ENCODE assay signal across 23 mouse cellular contexts in the genomic region with DNA sequence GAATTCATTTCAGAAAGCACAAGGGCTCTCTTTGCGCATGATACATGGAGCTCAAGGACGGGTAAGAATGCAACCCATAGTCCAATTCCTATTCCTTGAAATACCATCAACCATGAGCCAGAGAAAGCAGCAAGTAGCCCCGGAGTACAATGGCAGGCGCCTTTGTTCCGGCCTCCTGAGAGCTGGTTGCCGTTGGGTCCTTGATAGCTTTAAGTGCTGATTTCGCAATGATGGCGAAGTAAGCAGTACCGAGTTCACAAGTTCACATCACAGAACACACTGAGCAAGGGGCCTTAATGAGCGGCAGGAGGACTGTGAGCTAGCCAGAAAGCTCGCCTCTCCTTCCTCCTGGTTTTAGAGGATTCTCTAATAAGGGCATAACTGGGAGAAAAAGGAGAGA.
A peak's percentile ranks its signal among the peaks of the same experiment; 100 is the strongest.
DNase-seq lines count a peak whose midpoint lies in the region; ATAC-seq and TF ChIP-seq lines count a peak whose summit lies in the region.
"Had no signal": no experiment of that assay in that cellular context is flagged by ENCODE, and none has a peak within 500 bp of the region (broad histone marks: within the 10 kb centered on the region; RNA-seq: fewer than 3 reads in every experiment).

No protein-coding gene starts in this region.

- no peak for ATAC-seq in limb, embryonic 13.5 days (ENCODE audit: low FRiP score, low read depth)
- peak; percentile 88 for ATAC-seq in lung, postnatal 0 days
- no peak for ATAC-seq in hindbrain, embryonic 11.5 days (ENCODE audit: low FRiP score)
- ATAC-seq: CD4-positive, CD25-positive, alpha-beta regulatory T cell, adult 4 months; forebrain, embryonic 15.5 days; hindbrain, embryonic 16.5 days had no signal

- H3K4me1 ChIP-seq in limb, embryonic 13.5 days, result peaks cover 17% of the 10 kb centered on the region; the same call in 1 of the 2 replicates
- no peaks in the 10 kb centered on the region; the same call in 1 of the 2 replicates for H3K4me1 ChIP-seq in lung, postnatal 0 days (ENCODE audit: insufficient read depth, low read depth, low read length)
- no peaks in the 10 kb centered on the region for H3K4me1 ChIP-seq in hindbrain, embryonic 11.5 days (replicated peaks; ENCODE audit: control insufficient read depth, insufficient read depth, low read length)

- 58% methylated on average over 11 of the region's 11 CpGs for WGBS in limb, embryonic 13.5 days
- WGBS in lung, postnatal 0 days, result 48% methylated on average over 11 of the region's 11 CpGs
- 82% methylated on average over 11 of the region's 11 CpGs for WGBS in hindbrain, embryonic 11.5 days

- TF ChIP-seq CTCF in lung, postnatal 0 days (IDR thresholded peaks at IDR 0.05), result no peak

- 0 out of 2 replicates have a peak overlapping the region, but pooled peaks have one; percentile 2 for H3K9ac ChIP-seq in limb, embryonic 13.5 days
- H3K9ac ChIP-seq in lung, postnatal 0 days (replicated peaks; ENCODE audit: low read depth), result no peak overlapping the region
- H3K9ac ChIP-seq in hindbrain, embryonic 11.5 days (ENCODE audit: low read depth, low read length), result no peak overlapping the region
- H3K9ac ChIP-seq: forebrain, embryonic 15.5 days; heart, embryonic 15.5 days; kidney, embryonic 15.5 days had no signal

- intact Hi-C loops in heart, postnatal 10 days (cut with DNase I), result no loop called here

- no peak overlapping the region for H3K27ac ChIP-seq in limb, embryonic 13.5 days
- no peak overlapping the region for H3K27ac ChIP-seq in lung, postnatal 0 days (ENCODE audit: low read length)
- no peak overlapping the region for H3K27ac ChIP-seq in hindbrain, embryonic 11.5 days (ENCODE audit: low read depth, low read length)
- H3K27ac ChIP-seq: embryonic facial prominence, embryonic 10.5 days; forebrain, embryonic 15.5 days; heart, embryonic 15.5 days; kidney, embryonic 15.5 days had no signal

- no peaks in the 10 kb centered on the region for H3K9me3 ChIP-seq in limb, embryonic 13.5 days
- no peaks in the 10 kb centered on the region for H3K9me3 ChIP-seq in lung, postnatal 0 days (ENCODE audit: low read length)
- H3K9me3 ChIP-seq in hindbrain, embryonic 11.5 days (ENCODE audit: control insufficient read depth, low read length), result no peaks in the 10 kb centered on the region
- H3K9me3 ChIP-seq: embryonic facial prominence, embryonic 10.5 days; forebrain, embryonic 15.5 days; heart, embryonic 15.5 days; kidney, embryonic 15.5 days had no signal

- TF ChIP-seq EP300 in lung, postnatal 0 days (IDR thresholded peaks at IDR 0.05), result 0 out of 2 replicates have a peak, but pooled peaks have one; percentile 18

- H3K36me3 ChIP-seq in limb, embryonic 13.5 days, result no peaks in the 10 kb centered on the region
- no peaks in the 10 kb centered on the region for H3K36me3 ChIP-seq in lung, postnatal 0 days (ENCODE audit: insufficient read depth, low read length)
- H3K36me3 ChIP-seq in hindbrain, embryonic 11.5 days (ENCODE audit: control insufficient read depth, insufficient read depth, low read length), result no peaks in the 10 kb centered on the region
- H3K36me3 ChIP-seq: embryonic facial prominence, embryonic 10.5 days; forebrain, embryonic 15.5 days; heart, embryonic 15.5 days; kidney, embryonic 15.5 days had no signal

- H3K4me3 ChIP-seq in limb, embryonic 13.5 days, result no peak overlapping the region
- no peak overlapping the region for H3K4me3 ChIP-seq in lung, postnatal 0 days (ENCODE audit: low read depth, low read length)
- H3K4me3 ChIP-seq in hindbrain, embryonic 11.5 days (ENCODE audit: low read depth, low read length), result no peak overlapping the region
- H3K4me3 ChIP-seq: embryonic facial prominence, embryonic 10.5 days; forebrain, embryonic 15.5 days; heart, embryonic 15.5 days; kidney, embryonic 15.5 days had no signal

- peak; percentile 83 for DNase-seq in heart, adult 11 months
- DNase-seq in heart, postnatal 10 days, result no peak
- DNase-seq in lung, postnatal 0 days (ENCODE audit: low spot score), result peak; percentile 72
- peak; percentile 24 for DNase-seq in yolk sac, embryonic 10.5 days (ENCODE audit: low spot score)
- no peak for DNase-seq in hindbrain, embryonic 11.5 days (ENCODE audit: low spot score)
- DNase-seq in kidney, postnatal 10 days, result no peak
- no peak for DNase-seq in urinary bladder, adult 2 months (ENCODE audit: low spot score)
- DNase-seq: adrenal gland, adult 2 months; cerebellum, adult 11-12 months; cerebellum, postnatal 10 days; kidney, adult 11 months; layer of hippocampus, adult 9-11 months; liver; midbrain, embryonic 14.5 days; right cerebral cortex, postnatal 4 days; thymus, postnatal 36 days had no signal

- 0 out of 2 replicates have a peak overlapping the region, but pooled peaks have one; percentile 3 for H3K4me2 ChIP-seq in limb, embryonic 13.5 days (replicated peaks)
- H3K4me2 ChIP-seq in lung, postnatal 0 days (replicated peaks; ENCODE audit: low read depth, low read length), result peak overlapping the region; percentile 17
- no peak overlapping the region for H3K4me2 ChIP-seq in hindbrain, embryonic 11.5 days (replicated peaks; ENCODE audit: low read depth, low read length)
- H3K4me2 ChIP-seq: forebrain, embryonic 15.5 days; heart, embryonic 15.5 days; kidney, embryonic 15.5 days had no signal

- no peaks in the 10 kb centered on the region for H3K27me3 ChIP-seq in limb, embryonic 13.5 days
- H3K27me3 ChIP-seq in lung, postnatal 0 days (replicated peaks; ENCODE audit: insufficient read depth, low read length), result no peaks in the 10 kb centered on the region
- no peaks in the 10 kb centered on the region for H3K27me3 ChIP-seq in hindbrain, embryonic 11.5 days (ENCODE audit: control insufficient read depth, insufficient read depth, low read length)
- H3K27me3 ChIP-seq: forebrain, embryonic 15.5 days; heart, embryonic 15.5 days had no signal

Comparison
In these comparisons a context has a peak if more than half of its experiments do, and no peak if none do; other contexts are left out.
1. DNase-seq: peak in heart, adult 11 months (single experiment), lung, postnatal 0 days (single experiment) and yolk sac, embryonic 10.5 days (single experiment); none in heart, postnatal 10 days (0 of 2), hindbrain, embryonic 11.5 days (single experiment), kidney, postnatal 10 days (single experiment) and urinary bladder, adult 2 months (single experiment).